Mouse (Mus musculus): Measurements from ENCODE around the gene Mrpl12. TPM values are rescaled to one million over a fixed set of nuclear protein-coding genes. Genes with fewer than 3 reads are reported as not detected.
A peak's percentile ranks its signal among the peaks of the same experiment; 100 is the strongest.

The Mrpl12 gene
- polyA plus RNA-seq, 1 experiment from 2014 or later, result 117 TPM

DNA sequence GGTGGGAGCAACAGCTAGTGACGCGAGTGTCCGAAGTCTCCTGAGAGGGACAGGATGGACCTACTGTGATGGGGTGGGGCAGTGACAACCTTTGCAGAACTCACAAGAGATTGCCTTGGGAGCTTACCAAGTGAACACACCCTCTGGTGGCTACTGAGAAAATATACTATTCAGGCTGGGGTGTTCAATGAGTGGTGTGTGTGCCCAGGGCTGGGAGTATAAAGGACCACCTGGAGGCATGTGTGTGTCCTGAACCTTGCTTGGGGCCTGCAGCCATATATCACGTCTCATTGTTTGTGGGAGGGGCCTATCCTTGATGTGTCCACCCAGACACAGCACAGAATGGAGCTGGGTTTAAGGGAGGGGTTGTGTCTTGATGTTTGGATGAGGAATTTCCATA lies 4.1 kb downstream of the Mrpl12 start:
- peaks cover 33% of the 10 kb centered on the region for H3K36me3 ChIP-seq

DNA sequence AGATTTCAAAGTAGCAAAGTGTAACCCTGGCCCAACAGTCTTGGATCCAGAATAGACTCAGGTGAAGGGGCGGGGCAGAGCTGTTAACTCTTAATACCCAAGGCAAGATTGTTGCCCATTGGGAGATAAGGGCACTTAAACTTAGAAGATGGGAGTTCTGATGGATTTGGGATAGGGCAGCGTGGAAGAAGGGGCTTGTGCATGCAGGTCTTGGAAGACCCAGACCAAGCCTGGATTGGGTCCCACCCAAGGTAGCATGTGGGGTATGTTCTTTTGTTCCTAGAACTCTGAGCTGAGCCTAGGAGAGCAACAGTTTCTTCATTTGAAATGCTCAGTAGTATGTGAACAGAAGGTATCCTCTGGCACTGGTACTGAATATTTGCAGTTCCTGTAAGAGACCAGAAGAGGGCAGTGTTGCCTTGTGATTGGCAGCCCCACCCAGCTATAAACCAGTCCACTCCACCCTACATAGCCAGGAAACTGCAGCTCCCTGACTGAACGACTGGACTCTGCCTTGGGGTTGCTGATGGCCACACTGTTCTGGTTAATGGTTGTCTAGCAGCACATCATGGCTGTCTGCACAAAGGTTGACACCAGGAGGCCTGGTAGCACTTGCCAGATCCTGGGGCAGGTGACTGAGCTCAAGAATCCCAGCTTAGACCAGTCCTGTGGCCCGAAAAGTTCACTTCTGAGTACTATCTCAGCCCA lies 4.8 kb downstream of the Mrpl12 start:
- no peak overlapping the region for H3K4me3 ChIP-seq
- 62% methylated on average over 4 of the region's 4 CpGs for WGBS

More for the DNA sequence above, 4.1 kb downstream of the Mrpl12 start:
- 81% methylated on average over 4 of the region's 4 CpGs for WGBS
- Histone ChIP-seq H3K27ac (no peak overlapping the region), H3K9ac (no peak overlapping the region), H3K4me1 (peaks cover 46% of the 10 kb centered on the region), H3K9me3 (no peaks in the 10 kb centered on the region), H3K27me3 (replicated peaks) (no peaks in the 10 kb centered on the region), H3K4me2 (replicated peaks) (no peak overlapping the region), H3K4me3 (no peak overlapping the region)
- ATAC-seq (ENCODE audit: low FRiP score, low read depth), result no peak

GRCm38 (mm10) chr11:120490291-120491046 lies 6.1 kb downstream of the Mrpl12 start:
- Histone ChIP-seq H3K27ac (no peak overlapping the region), H3K36me3 (peaks cover 39% of the 10 kb centered on the region), H3K4me3 (no peak overlapping the region), H3K4me2 (replicated peaks) (peak overlapping the region; percentile 99), H3K9me3 (no peaks in the 10 kb centered on the region), H3K4me1 (peaks cover 34% of the 10 kb centered on the region), H3K9ac (no peak overlapping the region), H3K27me3 (replicated peaks) (no peaks in the 10 kb centered on the region)
- ATAC-seq (ENCODE audit: low FRiP score, low read depth), result no peak
- WGBS, result 47% methylated on average over 4 of the region's 4 CpGs

More for the DNA sequence above, 4.8 kb downstream of the Mrpl12 start:
- Histone ChIP-seq H3K9me3 (no peaks in the 10 kb centered on the region), H3K27me3 (replicated peaks) (no peaks in the 10 kb centered on the region), H3K9ac (no peak overlapping the region), H3K27ac (no peak overlapping the region), H3K36me3 (peaks cover 31% of the 10 kb centered on the region), H3K4me2 (replicated peaks) (no peak overlapping the region), H3K4me1 (peaks cover 40% of the 10 kb centered on the region)
- no peak for ATAC-seq (ENCODE audit: low FRiP score, low read depth)

DNA sequence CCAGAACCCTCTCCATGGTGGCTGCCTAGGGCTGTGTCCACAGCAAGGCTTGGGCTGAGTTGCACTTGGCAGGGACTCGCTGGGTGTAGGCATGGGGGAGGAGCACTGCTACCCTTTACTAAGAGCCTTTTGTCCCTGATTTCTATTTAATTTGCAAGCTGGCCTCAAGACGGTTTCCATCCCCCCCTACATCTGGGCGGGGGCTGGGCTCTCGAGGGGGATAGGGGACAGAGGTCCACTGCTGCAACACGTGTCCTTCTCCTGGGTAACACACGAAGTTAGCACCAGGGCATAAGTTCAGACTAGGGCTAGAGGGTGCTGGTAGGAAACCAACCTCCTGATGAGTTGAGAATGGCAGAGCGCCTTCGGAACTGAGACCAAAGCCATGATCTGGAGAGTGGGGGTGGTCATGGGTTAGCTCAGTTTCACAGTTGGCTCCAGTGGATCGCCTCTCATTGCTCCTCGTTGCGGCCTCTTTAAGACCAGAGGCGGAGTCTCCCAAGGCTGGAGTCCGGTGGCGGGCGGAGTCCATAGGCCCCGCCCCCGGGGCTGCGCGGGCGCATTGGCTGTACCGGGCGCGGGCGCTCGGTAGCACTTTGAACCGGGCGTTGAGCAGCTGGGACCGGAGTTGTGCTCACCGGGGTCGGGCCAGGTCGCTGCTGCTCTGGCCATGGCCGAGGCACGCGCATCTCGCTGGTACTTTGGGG lies 7.1 kb downstream of the Mrpl12 start, which contains the start of gene Slc25a10:
Gene Slc25a10, plus strand, starts transcription at position 524 of the 707 bp plus-strand sequence.
- no peaks in the 10 kb centered on the region for H3K9me3 ChIP-seq
- under 1% methylated on average over 35 of the region's 35 CpGs for whole genome bisulfite sequencing
- ATAC-seq (ENCODE audit: low FRiP score, low read depth), result peak; percentile 92
- H3K4me2 ChIP-seq (replicated peaks), result peak within 1 kb of the TSS; percentile 99
- H3K36me3 ChIP-seq, result peaks cover 41% of the 10 kb centered on the region
- peak within 1 kb of the TSS; percentile 93 for H3K4me3 ChIP-seq
- H3K4me1 ChIP-seq, result peaks cover 29% of the 10 kb centered on the region
- peak within 1 kb of the TSS; percentile 68; the same call in 1 of the 2 replicates for H3K27ac ChIP-seq
- no peaks in the 10 kb centered on the region for H3K27me3 ChIP-seq (replicated peaks)
- peak within 1 kb of the TSS; percentile 85 for H3K9ac ChIP-seq

DNA sequence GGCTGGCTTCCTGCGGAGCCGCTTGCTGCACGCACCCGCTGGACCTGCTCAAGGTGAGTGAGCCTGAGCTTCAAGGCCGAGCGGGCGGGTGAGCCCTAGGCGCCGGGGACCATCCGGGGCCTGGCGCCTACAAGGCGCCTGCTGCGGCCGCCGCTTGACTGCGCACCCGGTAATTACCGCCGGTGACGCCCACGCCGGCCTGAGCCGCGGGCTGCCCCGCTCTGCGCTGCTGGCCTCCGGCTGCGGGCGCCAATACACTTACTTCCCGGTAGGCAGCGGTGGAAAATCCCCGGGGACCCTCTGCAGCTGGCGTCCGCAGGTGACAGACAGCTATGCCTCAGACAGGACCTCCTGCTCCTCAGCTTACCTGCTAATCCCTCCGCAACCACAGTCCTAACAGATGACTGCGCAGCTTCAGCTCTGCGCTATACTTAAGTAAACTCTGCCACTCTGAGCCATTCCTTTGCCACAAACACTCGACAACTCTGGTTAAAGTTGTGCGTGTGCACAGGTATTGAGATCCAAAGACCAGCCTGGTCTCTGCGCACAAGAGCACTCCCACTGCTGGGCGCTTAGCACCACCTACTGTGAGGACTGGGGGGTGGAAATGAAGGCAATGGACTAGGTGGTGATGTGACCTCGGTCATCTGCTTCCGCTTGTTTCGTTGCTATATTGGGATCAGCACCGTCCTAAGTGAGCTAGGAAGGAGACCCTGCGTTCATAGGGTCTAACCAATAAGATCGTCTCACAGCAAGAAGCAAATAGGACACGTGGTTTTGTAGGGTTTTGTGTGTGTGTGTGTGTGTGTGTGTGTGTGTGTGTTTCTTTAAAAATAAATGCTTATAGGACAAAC lies 7.8 kb downstream of the Mrpl12 start:
- peak; percentile 45 for ATAC-seq (ENCODE audit: low FRiP score, low read depth)
- Histone ChIP-seq H3K36me3 (peaks cover 42% of the 10 kb centered on the region), H3K4me3 (peak overlapping the region; percentile 93)

GRCm38 (mm10) chr11:120492878-120493203 lies 8.4 kb downstream of the Mrpl12 start:
- Histone ChIP-seq H3K27me3 (replicated peaks) (no peaks in the 10 kb centered on the region), H3K4me1 (peaks cover 29% of the 10 kb centered on the region), H3K36me3 (peaks cover 42% of the 10 kb centered on the region), H3K27ac (no peak overlapping the region), H3K9ac (peak overlapping the region; percentile 85), H3K4me3 (peak overlapping the region; percentile 93), H3K4me2 (replicated peaks) (peak overlapping the region; percentile 99), H3K9me3 (no peaks in the 10 kb centered on the region)
- WGBS, result 28% methylated on average over 3 of the region's 3 CpGs
- no peak for ATAC-seq (ENCODE audit: low FRiP score, low read depth)

More for the DNA sequence above, 7.8 kb downstream of the Mrpl12 start:
- no peaks in the 10 kb centered on the region for H3K27me3 ChIP-seq (replicated peaks)
- H3K4me2 ChIP-seq (replicated peaks), result peak overlapping the region; percentile 99
- under 1% methylated on average over 48 of the region's 48 CpGs for WGBS
- no peaks in the 10 kb centered on the region for H3K9me3 ChIP-seq
- peaks cover 29% of the 10 kb centered on the region for H3K4me1 ChIP-seq
- peak overlapping the region; percentile 85 for H3K9ac ChIP-seq
- peak overlapping the region; percentile 68; the same call in 1 of the 2 replicates for H3K27ac ChIP-seq

GRCm38 (mm10) chr11:120493351-120493750 lies 8.9 kb downstream of the Mrpl12 start:
- Histone ChIP-seq H3K27ac (no peak overlapping the region), H3K36me3 (peaks cover 42% of the 10 kb centered on the region), H3K9me3 (no peaks in the 10 kb centered on the region), H3K4me3 (peak overlapping the region; percentile 93), H3K27me3 (replicated peaks) (no peaks in the 10 kb centered on the region), H3K4me2 (replicated peaks) (peak overlapping the region; percentile 99), H3K4me1 (peaks cover 29% of the 10 kb centered on the region), H3K9ac (peak overlapping the region; percentile 85)
- WGBS, result 68% methylated on average over 3 of the region's 3 CpGs
- no peak for ATAC-seq (ENCODE audit: low FRiP score, low read depth)

GRCm38 (mm10) chr11:120493911-120494310 lies 9.5 kb downstream of the Mrpl12 start:
- ATAC-seq (ENCODE audit: low FRiP score, low read depth), result no peak
- WGBS, result 77% methylated on average over 3 of the region's 3 CpGs
- peaks cover 42% of the 10 kb centered on the region for H3K36me3 ChIP-seq

DNA sequence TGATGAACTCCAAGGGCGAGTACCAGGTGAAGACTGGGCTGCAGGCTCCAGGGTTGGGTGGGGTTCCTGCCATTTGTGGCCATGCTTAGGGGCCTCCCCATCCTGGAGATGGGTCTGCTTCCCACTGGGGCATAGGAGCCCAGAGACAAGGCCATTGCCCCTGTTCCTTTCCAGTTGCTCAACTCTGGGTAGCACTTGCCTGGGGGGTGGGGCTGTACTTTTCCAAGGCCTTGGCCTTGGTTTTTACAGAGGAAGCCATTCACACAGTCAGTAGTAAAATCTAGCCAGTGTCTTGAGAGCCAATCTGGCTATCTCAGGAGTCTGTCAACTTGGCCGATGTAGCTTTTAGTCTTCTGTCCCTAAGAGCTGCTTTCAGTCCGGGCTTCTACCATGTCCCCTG lies 13.0 kb downstream of the Mrpl12 start:
- 94% methylated on average over 3 of the region's 3 CpGs for WGBS
- Histone ChIP-seq H3K4me3 (no peak overlapping the region), H3K4me1 (peaks cover 12% of the 10 kb centered on the region), H3K9me3 (no peaks in the 10 kb centered on the region), H3K27me3 (replicated peaks) (no peaks in the 10 kb centered on the region), H3K9ac (no peak overlapping the region), H3K27ac (no peak overlapping the region), H3K4me2 (replicated peaks) (no peak overlapping the region), H3K36me3 (peaks cover 47% of the 10 kb centered on the region)
- ATAC-seq (ENCODE audit: low FRiP score, low read depth), result no peak

More at GRCm38 (mm10) chr11:120493911-120494310, 9.5 kb downstream of the Mrpl12 start:
- no peak overlapping the region for H3K27ac ChIP-seq
- H3K9ac ChIP-seq, result no peak overlapping the region
- H3K4me1 ChIP-seq, result peaks cover 29% of the 10 kb centered on the region
- no peaks in the 10 kb centered on the region for H3K9me3 ChIP-seq
- no peaks in the 10 kb centered on the region for H3K27me3 ChIP-seq (replicated peaks)
- peak overlapping the region; percentile 99; the same call in 1 of the 2 replicates for H3K4me2 ChIP-seq (replicated peaks)
- H3K4me3 ChIP-seq, result no peak overlapping the region

- H3K27me3 ChIP-seq (replicated peaks), result no peaks in the 10 kb centered on the region
- no peak overlapping the region for H3K4me3 ChIP-seq
- no peak overlapping the region for H3K27ac ChIP-seq
- H3K4me2 ChIP-seq (replicated peaks), result no peak overlapping the region
- WGBS, result 96% methylated on average over 12 of the region's 12 CpGs
- no peaks in the 10 kb centered on the region for H3K9me3 ChIP-seq
- ATAC-seq (ENCODE audit: low FRiP score, low read depth), result no peak
- H3K9ac ChIP-seq, result no peak overlapping the region
- peaks cover 47% of the 10 kb centered on the region for H3K36me3 ChIP-seq
- H3K4me1 ChIP-seq, result peaks cover 4% of the 10 kb centered on the region
These were observed 13.8 kb downstream of the Mrpl12 start for GRCm38 (mm10) chr11:120498226-120498625.

DNA sequence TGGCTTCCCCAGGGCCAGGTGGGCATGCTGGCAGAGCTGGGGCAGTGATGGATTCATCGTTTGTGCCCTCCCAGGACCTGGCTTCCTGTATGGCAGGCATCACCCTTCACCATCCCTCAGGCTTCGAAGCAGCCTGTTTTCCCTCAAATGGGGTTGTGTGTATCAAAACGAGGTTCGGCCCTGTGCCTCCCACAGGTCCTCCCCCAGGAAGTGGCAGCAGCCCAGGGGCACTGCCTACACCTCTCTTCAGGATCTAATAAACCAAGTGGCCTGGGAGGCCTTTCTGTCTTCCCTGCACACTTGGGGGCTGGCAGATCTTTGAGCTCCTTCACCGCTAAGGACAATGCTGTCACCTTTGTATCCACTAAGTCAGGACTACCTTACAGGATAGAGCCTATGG lies 14.5 kb downstream of the Mrpl12 start:
- Histone ChIP-seq H3K27ac (no peak overlapping the region), H3K4me3 (no peak overlapping the region), H3K9me3 (no peaks in the 10 kb centered on the region), H3K4me1 (no peaks in the 10 kb centered on the region), H3K9ac (no peak overlapping the region), H3K4me2 (replicated peaks) (no peak overlapping the region), H3K27me3 (replicated peaks) (no peaks in the 10 kb centered on the region), H3K36me3 (peaks cover 47% of the 10 kb centered on the region)
- no peak for ATAC-seq (ENCODE audit: low FRiP score, low read depth)
- 88% methylated on average over 5 of the region's 5 CpGs for WGBS
